Mouse (Mus musculus) limb, embryonic 11.5 days (tissue): ENCODE data around the gene Cfap20. TPM values are rescaled to one million over a fixed set of nuclear protein-coding genes. Genes with fewer than 3 reads are reported as not detected.
"Not testable (repeated sequence)": the region's sequence is repeated elsewhere in the genome, so short reads cannot be mapped to it uniquely, and the experiment has no call there.

Source experiments
- ATAC-seq: fragments of 200-750 bp; cut with Nextera tagmentation; 2 replicates; pipeline ENCODE4 v1.8.0; 2017; ENCODE audit warnings: low read depth; ENCODE audit not compliant: insufficient number of reproducible peaks, low FRiP score, low TSS enrichment
- DNase-seq: peaks from one replicate; pipeline ENCODE4 v3.0.0-alpha.2; 2015; ENCODE audit warnings: low spot score
- H3K27ac ChIP-seq: fragments of 300-500 bp; sonication (generic); replicated peaks from 2 replicates; pipeline ENCODE4 v1.5.1; 2014; ENCODE audit warnings: low read depth, mild to moderate bottlenecking, low read length
- H3K27me3 ChIP-seq: fragments of 300-500 bp; sonication (generic); 2 replicates; pipeline ENCODE4 v1.6.1; 2014; ENCODE audit warnings: mild to moderate bottlenecking, low read length, mixed read lengths; ENCODE audit not compliant: control insufficient read depth, insufficient read depth
- H3K36me3 ChIP-seq: fragments of 300-500 bp; sonication (generic); 2 replicates; pipeline ENCODE4 v1.6.1; 2014; ENCODE audit warnings: mild to moderate bottlenecking, low read length, moderate library complexity, mixed read lengths; ENCODE audit not compliant: control insufficient read depth, insufficient read depth
- H3K4me1 ChIP-seq: fragments of 300-500 bp; sonication (generic); 2 replicates; pipeline ENCODE4 v1.6.1; 2014; ENCODE audit warnings: low read length, mixed read lengths; ENCODE audit not compliant: control insufficient read depth, insufficient read depth
- H3K4me2 ChIP-seq: fragments of 300-500 bp; sonication (generic); 2 replicates; pipeline ENCODE4 v1.6.1; 2014; ENCODE audit warnings: low read depth, mild to moderate bottlenecking, moderate library complexity; ENCODE audit not compliant: severe bottlenecking
- H3K4me3 ChIP-seq: fragments of 300-500 bp; sonication (generic); 2 replicates; pipeline ENCODE4 v1.5.1; 2014; ENCODE audit warnings: low read depth, low read length
- H3K9ac ChIP-seq: fragments of 300-500 bp; sonication (generic); 2 replicates; pipeline ENCODE4 v1.6.1; 2014; ENCODE audit warnings: mild to moderate bottlenecking, low read length
- H3K9me3 ChIP-seq: fragments of 300-500 bp; sonication (generic); 2 replicates; pipeline ENCODE4 v1.6.1; 2016; ENCODE audit warnings: low read length; ENCODE audit not compliant: control insufficient read depth
- WGBS: fragments of 180-500 bp; shearing (Covaris S2); extraction: QIAGEN DNeasy Blood & Tissue Kit; methylation state at CpG from one replicate; pipeline ENCODE4 v1.1.7; 2014; 5-methylcytosine and 5-hydroxymethylcytosine counted together
- polyA plus RNA-seq: library from polyadenylated mRNA; unstranded; fragments of >200 nt; fragmentation: Nextera tagmentation; extraction: Ambion mirVana; gene quantifications from 2 replicates; pipeline ENCODE4 v1.2.1, GENCODE M21; 2014

The Cfap20 gene
- polyA plus RNA-seq, 1 experiment from 2014 or later = 143 TPM

GRCm38 (mm10) chr8:95387221-95387620, 47.4 kb downstream of the Cfap20 start:
- H3K4me3 ChIP-seq = no peak overlapping the region
- no peak overlapping the region for H3K9ac ChIP-seq
- H3K36me3 ChIP-seq = no peaks in the 10 kb centered on the region
- H3K27ac ChIP-seq = no peak overlapping the region
- no peak overlapping the region for H3K4me2 ChIP-seq
- no peaks in the 10 kb centered on the region for H3K9me3 ChIP-seq
- WGBS = 94% methylated on average over 10 of the region's 10 CpGs
- no peak for DNase-seq
- H3K27me3 ChIP-seq = no peaks in the 10 kb centered on the region
- no peak for ATAC-seq
- no peaks in the 10 kb centered on the region for H3K4me1 ChIP-seq

GRCm38 (mm10) chr8:95386037-95386436, 48.6 kb downstream of the Cfap20 start:
- Histone ChIP-seq H3K4me1 (no peaks in the 10 kb centered on the region), H3K4me3 (no peak overlapping the region), H3K9ac (no peak overlapping the region), H3K27ac (no peak overlapping the region), H3K36me3 (no peaks in the 10 kb centered on the region), H3K9me3 (no peaks in the 10 kb centered on the region), H3K4me2 (no peak overlapping the region), H3K27me3 (no peaks in the 10 kb centered on the region)
- 79% methylated on average over 5 of the region's 5 CpGs for WGBS
- ATAC-seq = no peak
- DNase-seq = no peak

GRCm38 (mm10) chr8:95384501-95384900, 50.2 kb downstream of the Cfap20 start:
- no peak for DNase-seq
- H3K9me3 ChIP-seq = no peaks in the 10 kb centered on the region
- no peaks in the 10 kb centered on the region for H3K4me1 ChIP-seq
- H3K27ac ChIP-seq = no peak overlapping the region
- WGBS = 90% methylated on average over 3 of the region's 3 CpGs
- H3K4me2 ChIP-seq = no peak overlapping the region
- no peak for ATAC-seq
- H3K9ac ChIP-seq = no peak overlapping the region
- H3K4me3 ChIP-seq = no peak overlapping the region
- H3K36me3 ChIP-seq = no peaks in the 10 kb centered on the region
- H3K27me3 ChIP-seq = no peaks in the 10 kb centered on the region

- ATAC-seq = no peak
Measured at GRCm38 (mm10) chr8:95381595-95381994, 53.1 kb downstream of the Cfap20 start.

GRCm38 (mm10) chr8:95380953-95381352, 53.7 kb downstream of the Cfap20 start:
- no peaks in the 10 kb centered on the region for H3K27me3 ChIP-seq
- no peaks in the 10 kb centered on the region for H3K36me3 ChIP-seq
- DNase-seq = no peak
- no peaks in the 10 kb centered on the region for H3K9me3 ChIP-seq
- H3K9ac ChIP-seq = no peak overlapping the region
- ATAC-seq = no peak
- H3K4me1 ChIP-seq = no peaks in the 10 kb centered on the region; the same call in 1 of the 2 replicates
- H3K4me3 ChIP-seq = no peak overlapping the region
- no peak overlapping the region for H3K4me2 ChIP-seq
- no peak overlapping the region for H3K27ac ChIP-seq

More at GRCm38 (mm10) chr8:95381595-95381994, 53.1 kb downstream of the Cfap20 start:
- Histone ChIP-seq H3K4me3 (no peak overlapping the region), H3K9me3 (no peaks in the 10 kb centered on the region), H3K9ac (no peak overlapping the region), H3K27me3 (no peaks in the 10 kb centered on the region), H3K27ac (no peak overlapping the region), H3K4me2 (no peak overlapping the region), H3K4me1 (no peaks in the 10 kb centered on the region; the same call in 1 of the 2 replicates), H3K36me3 (no peaks in the 10 kb centered on the region)
- DNase-seq = no peak
- 80% methylated on average over 3 of the region's 3 CpGs for WGBS

- H3K27ac ChIP-seq, H3K9me3 ChIP-seq, ATAC-seq, DNase-seq, H3K9ac ChIP-seq, H3K4me1 ChIP-seq, H3K4me2 ChIP-seq, H3K36me3 ChIP-seq, H3K27me3 ChIP-seq, H3K4me3 ChIP-seq: not testable (repeated sequence)
- WGBS = 98% methylated on average over 11 of the region's 11 CpGs
Measured at GRCm38 (mm10) chr8:95378928-95379327, 55.7 kb downstream of the Cfap20 start.

GRCm38 (mm10) chr8:95377863-95378291, 56.8 kb downstream of the Cfap20 start:
- H3K36me3 ChIP-seq = no peaks in the 10 kb centered on the region
- H3K4me1 ChIP-seq = no peaks in the 10 kb centered on the region; the same call in 1 of the 2 replicates
- 14% methylated on average over 7 of the region's 7 CpGs for WGBS
- no peak overlapping the region for H3K4me2 ChIP-seq
- H3K27me3 ChIP-seq = no peaks in the 10 kb centered on the region
- DNase-seq = peak; percentile 33
- no peak overlapping the region for H3K27ac ChIP-seq
- ATAC-seq = no peak
- H3K4me3 ChIP-seq = no peak overlapping the region
- H3K9me3 ChIP-seq = no peaks in the 10 kb centered on the region
- H3K9ac ChIP-seq = no peak overlapping the region

GRCm38 (mm10) chr8:95377101-95377500, 57.6 kb downstream of the Cfap20 start:
- Histone ChIP-seq H3K4me1 (no peaks in the 10 kb centered on the region; the same call in 1 of the 2 replicates), H3K36me3 (no peaks in the 10 kb centered on the region; the same call in 1 of the 2 replicates), H3K9me3 (no peaks in the 10 kb centered on the region), H3K27ac (no peak overlapping the region), H3K27me3 (no peaks in the 10 kb centered on the region), H3K9ac (no peak overlapping the region), H3K4me3 (no peak overlapping the region), H3K4me2 (no peak overlapping the region)
- 76% methylated on average over 4 of the region's 4 CpGs for WGBS
- no peak for DNase-seq
- no peak for ATAC-seq
